ENCODE assay signal across 25 mouse cellular contexts in the genomic region with DNA sequence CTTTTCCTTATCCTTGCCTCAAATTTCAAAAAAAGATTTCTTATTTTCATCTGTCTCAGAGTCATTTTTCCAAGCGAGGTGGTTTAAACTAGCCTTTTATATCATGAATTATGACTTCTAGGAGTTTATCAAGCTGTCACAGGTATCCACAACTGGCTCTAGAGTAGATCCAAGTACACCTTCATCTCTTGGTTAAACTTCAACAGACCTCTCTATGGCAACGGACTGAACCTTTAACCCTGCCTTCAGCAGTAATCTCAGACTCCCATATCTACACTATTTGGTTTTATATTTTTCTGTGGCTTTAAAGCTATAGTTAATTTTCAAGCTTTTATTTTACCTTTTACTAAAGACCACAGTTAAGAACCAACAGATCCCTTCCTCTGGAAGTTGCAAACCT. TPM values are rescaled to one million over a fixed set of nuclear protein-coding genes. Genes with fewer than 3 reads are reported as not detected.
DNase-seq lines count a peak whose midpoint lies in the region; ATAC-seq and TF ChIP-seq lines count a peak whose summit lies in the region.
"Had no signal": no experiment of that assay in that cellular context is flagged by ENCODE, and none has a peak within 500 bp of the region (broad histone marks: within the 10 kb centered on the region; RNA-seq: fewer than 3 reads in every experiment).

No protein-coding gene starts in this region.

- H3K9me3 ChIP-seq in limb, embryonic 10.5 days (replicated peaks): no peaks in the 10 kb centered on the region
- H3K9me3 ChIP-seq: embryonic facial prominence, embryonic 13.5 days had no signal

- no peak for TF ChIP-seq POLR2A in liver, adult 2 months (IDR thresholded peaks at IDR 0.05; ENCODE audit: extremely low read depth, insufficient read depth, low read length)
- TF ChIP-seq POLR2A in small intestine, adult 2 months (IDR thresholded peaks at IDR 0.05; ENCODE audit: low read depth, low read length): no peak

- H3K27me3 ChIP-seq in liver, adult 2 months (ENCODE audit: control insufficient read depth, insufficient read depth, low read length): no peaks in the 10 kb centered on the region
- no peaks in the 10 kb centered on the region for H3K27me3 ChIP-seq in small intestine, adult 2 months (ENCODE audit: control insufficient read depth, insufficient read depth, low read length)
- no peaks in the 10 kb centered on the region for H3K27me3 ChIP-seq in limb, embryonic 10.5 days (ENCODE audit: low read depth, poor library complexity, severe bottlenecking)
- H3K27me3 ChIP-seq: embryonic facial prominence, embryonic 13.5 days had no signal

- H3K9ac ChIP-seq in liver, adult 2 months (ENCODE audit: low read depth, low read length): no peak overlapping the region
- H3K9ac ChIP-seq: embryonic facial prominence, embryonic 13.5 days; lung, embryonic 14.5 days had no signal

- H3K4me1 ChIP-seq in liver, adult 2 months (ENCODE audit: control insufficient read depth, insufficient read depth, low read length): peaks cover 1% of the 10 kb centered on the region; the same call in 1 of the 2 replicates
- peaks cover 2% of the 10 kb centered on the region; the same call in 1 of the 2 replicates for H3K4me1 ChIP-seq in small intestine, adult 2 months (ENCODE audit: control insufficient read depth, insufficient read depth, insufficient read length, low read length)
- H3K4me1 ChIP-seq in limb, embryonic 10.5 days: no peaks in the 10 kb centered on the region
- H3K4me1 ChIP-seq: embryonic facial prominence, embryonic 13.5 days had no signal

- H3K4me3 ChIP-seq in liver, adult 2 months (ENCODE audit: insufficient read depth, low read depth, low read length): no peak overlapping the region
- no peak overlapping the region for H3K4me3 ChIP-seq in small intestine, adult 2 months (ENCODE audit: low read depth, low read length)
- no peak overlapping the region for H3K4me3 ChIP-seq in limb, embryonic 10.5 days
- H3K4me3 ChIP-seq: embryonic facial prominence, embryonic 13.5 days had no signal

- DNase-seq in liver, adult 2 months (ENCODE audit: extremely low read depth, low read depth, low spot score): peak; percentile 93
- DNase-seq in liver: no peak
- DNase-seq in large intestine, adult 2 months (ENCODE audit: low read depth, low spot score): peak; percentile 54
- DNase-seq in limb, embryonic 10.5 days (ENCODE audit: low spot score): no peak
- DNase-seq in ovary, postnatal 14 days (ENCODE audit: low spot score): no peak
- DNase-seq: adrenal gland, postnatal 25 days; B cell, adult 2 months; cerebellum, adult 11 months; cerebellum, postnatal 10 days; gastrocnemius, postnatal 36 days; lung, embryonic 14.5 days; lung, postnatal 4 days; retina, postnatal 1 day; thymus, adult 18-20 months; thymus, postnatal 4 days had no signal

- 16% methylated on average over 2 of the region's 2 CpGs for WGBS in liver, adult 2 months
- 18% methylated on average over 2 of the region's 2 CpGs for WGBS in large intestine, adult 2 months
- 21% methylated on average over 2 of the region's 2 CpGs for WGBS in small intestine, adult 2 months
- WGBS in limb, embryonic 10.5 days: 74% methylated on average over 2 of the region's 2 CpGs

- no peak for TF ChIP-seq CTCF in liver, adult 2 months (IDR thresholded peaks at IDR 0.05; ENCODE audit: low read depth, low read length)
- TF ChIP-seq CTCF in small intestine, adult 2 months (IDR thresholded peaks at IDR 0.05; ENCODE audit: extremely low read depth, insufficient read length, insufficient replicate concordance, low read depth, low read length): no peak

- H3K36me3 ChIP-seq in liver, adult 2 months (ENCODE audit: control insufficient read depth, insufficient read depth, low read length): no peaks in the 10 kb centered on the region; the same call in 1 of the 2 replicates
- H3K36me3 ChIP-seq in small intestine, adult 2 months (ENCODE audit: control insufficient read depth, insufficient read depth, low read length): peaks cover 11% of the 10 kb centered on the region
- H3K36me3 ChIP-seq in limb, embryonic 10.5 days: no peaks in the 10 kb centered on the region
- H3K36me3 ChIP-seq: embryonic facial prominence, embryonic 13.5 days had no signal

- peak overlapping the region; percentile 78 for H3K27ac ChIP-seq in liver, adult 2 months (replicated peaks; ENCODE audit: insufficient read depth, low read depth, low read length)
- H3K27ac ChIP-seq in small intestine, adult 2 months (ENCODE audit: insufficient read depth, low read depth, low read length): peak overlapping the region; percentile 71
- no peak overlapping the region for H3K27ac ChIP-seq in limb, embryonic 10.5 days
- H3K27ac ChIP-seq: embryonic facial prominence, embryonic 13.5 days had no signal

- no peak for ATAC-seq in frontal cortex, adult (ENCODE audit: low TSS enrichment)
- ATAC-seq: forebrain, embryonic 14.5 days; midbrain, embryonic 16.5 days had no signal

- no peaks in the 10 kb centered on the region; the same call in 1 of the 2 replicates for H3K79me2 ChIP-seq in liver, adult 2 months (ENCODE audit: control insufficient read depth, insufficient read depth, low read length)

RNA-seq across cellular contexts. Expression of a gene that starts 5.7 kb away (rescaled TPM):
- 21.9 and 36.1 TPM in 2 replicates for total RNA-seq in liver, adult 2 months (2014; rRNA removed)
- polyA plus RNA-seq in liver, adult 2 months (2012; rRNA removed): 1.9 and 3.7 TPM in 2 replicates
- 24.4 and 43.2 TPM in 2 replicates for polyA plus RNA-seq in large intestine, adult 2 months (2012; rRNA removed)
- 3.5 and 7.8 TPM in 2 replicates for polyA plus RNA-seq in small intestine, adult 2 months (2012; rRNA removed)
- polyA plus RNA-seq in limb, embryonic 10.5 days (2016; fragmentation: Nextera tagmentation; extraction: Ambion mirVana): not detected in 2 replicates
- total RNA-seq: adrenal gland, postnatal 25 days; gastrocnemius, postnatal 36 days; layer of hippocampus, adult 8-10 months; left cerebral cortex, adult 18-20 months had no signal
- polyA plus RNA-seq: embryonic facial prominence, embryonic 13.5 days; forebrain, embryonic 14.5 days; limb, embryonic 11.5 days; lung, embryonic 14.5 days; midbrain, embryonic 16.5 days had no signal

RNA-seq across cellular contexts. Expression of a gene that starts 36.5 kb away (rescaled TPM):
- 141 and 268 TPM in 2 replicates for total RNA-seq in liver, adult 2 months (2014; rRNA removed)
- polyA plus RNA-seq in liver, adult 2 months (2012; rRNA removed): 6.7 and 10.2 TPM in 2 replicates
- 9.2 and 15.8 TPM in 2 replicates for polyA plus RNA-seq in large intestine, adult 2 months (2012; rRNA removed)
- polyA plus RNA-seq in small intestine, adult 2 months (2012; rRNA removed): 0.67 and 1.6 TPM in 2 replicates
- polyA plus RNA-seq in limb, embryonic 10.5 days (2016; fragmentation: Nextera tagmentation; extraction: Ambion mirVana): not detected in 2 replicates
- total RNA-seq: adrenal gland, postnatal 25 days; gastrocnemius, postnatal 36 days; layer of hippocampus, adult 8-10 months; left cerebral cortex, adult 18-20 months had no signal
- polyA plus RNA-seq: forebrain, embryonic 14.5 days; hindbrain, embryonic 11.5 days; limb, embryonic 11.5 days; lung, embryonic 14.5 days; midbrain, embryonic 16.5 days had no signal

RNA-seq across cellular contexts. Expression of a gene that starts 41.6 kb away (rescaled TPM):
- not detected in 2 replicates for total RNA-seq in liver, adult 2 months (2014; rRNA removed)
- not detected in 2 replicates for polyA plus RNA-seq in liver, adult 2 months (2012; rRNA removed)
- not detected in 2 replicates for polyA plus RNA-seq in large intestine, adult 2 months (2012; rRNA removed)
- not detected in 2 replicates for polyA plus RNA-seq in small intestine, adult 2 months (2012; rRNA removed)
- not detected in 2 replicates for polyA plus RNA-seq in limb, embryonic 10.5 days (2016; fragmentation: Nextera tagmentation; extraction: Ambion mirVana)
- total RNA-seq: adrenal gland, postnatal 25 days; gastrocnemius, postnatal 36 days; layer of hippocampus, adult 8-10 months; left cerebral cortex, adult 18-20 months had no signal
- polyA plus RNA-seq: forebrain, embryonic 14.5 days; heart, embryonic 16.5 days; hindbrain, embryonic 11.5 days; limb, embryonic 11.5 days; lung, embryonic 14.5 days; midbrain, embryonic 16.5 days had no signal

RNA-seq across cellular contexts. Expression of a gene that starts 45.7 kb away (rescaled TPM):
- not detected in 2 replicates for total RNA-seq in liver, adult 2 months (2014; rRNA removed)
- polyA plus RNA-seq in liver, adult 2 months (2012; rRNA removed): not detected in 2 replicates
- polyA plus RNA-seq in large intestine, adult 2 months (2012; rRNA removed): not detected in 2 replicates
- not detected in 2 replicates for polyA plus RNA-seq in small intestine, adult 2 months (2012; rRNA removed)
- not detected in 2 replicates for polyA plus RNA-seq in limb, embryonic 10.5 days (2016; fragmentation: Nextera tagmentation; extraction: Ambion mirVana)
- total RNA-seq: adrenal gland, postnatal 25 days; gastrocnemius, postnatal 36 days; layer of hippocampus, adult 8-10 months; left cerebral cortex, adult 18-20 months had no signal
- polyA plus RNA-seq: embryonic facial prominence, embryonic 13.5 days; forebrain, embryonic 14.5 days; heart, embryonic 16.5 days; hindbrain, embryonic 11.5 days; limb, embryonic 11.5 days; lung, embryonic 14.5 days; midbrain, embryonic 16.5 days had no signal

RNA-seq across cellular contexts. Expression of a gene that starts 50.2 kb away (rescaled TPM):
- not detected in 2 replicates for total RNA-seq in liver, adult 2 months (2014; rRNA removed)
- polyA plus RNA-seq in liver, adult 2 months (2012; rRNA removed): not detected in 2 replicates
- 0.16 TPM in 1 of 2 replicates, not detected in the other for polyA plus RNA-seq in large intestine, adult 2 months (2012; rRNA removed)
- polyA plus RNA-seq in small intestine, adult 2 months (2012; rRNA removed): not detected in 2 replicates
- not detected in 2 replicates for polyA plus RNA-seq in limb, embryonic 10.5 days (2016; fragmentation: Nextera tagmentation; extraction: Ambion mirVana)
- total RNA-seq: adrenal gland, postnatal 25 days; gastrocnemius, postnatal 36 days; layer of hippocampus, adult 8-10 months; left cerebral cortex, adult 18-20 months had no signal
- polyA plus RNA-seq: forebrain, embryonic 14.5 days; heart, embryonic 16.5 days; hindbrain, embryonic 11.5 days; limb, embryonic 11.5 days; lung, embryonic 14.5 days; midbrain, embryonic 16.5 days had no signal

Comparison
In these comparisons a context has a peak if more than half of its experiments do, and no peak if none do; other contexts are left out.
1. DNase-seq: peak in liver, adult 2 months (single experiment) and large intestine, adult 2 months (single experiment); none in liver (single experiment), limb, embryonic 10.5 days (single experiment) and ovary, postnatal 14 days (single experiment).